Mouse (Mus musculus) lung, adult 2 months (tissue): Measurements from ENCODE around the gene Bace1. TPM values are rescaled to one million over a fixed set of nuclear protein-coding genes. Genes with fewer than 3 reads are reported as not detected.
A peak's percentile ranks its signal among the peaks of the same experiment; 100 is the strongest.

Source experiments
- DNase-seq: peaks from one replicate; pipeline ENCODE4 v3.0.0; 2022
- H3K4me1 ChIP-seq: fragments of 200-500 bp; 2 replicates; pipeline ENCODE4 v1.6.1; 2011; ENCODE audit warnings: low read length; ENCODE audit not compliant: control insufficient read depth, insufficient read depth
- H3K4me3 ChIP-seq: fragments of 200-500 bp; replicated peaks from 2 replicates; pipeline ENCODE3; 2011; ENCODE audit warnings: low read depth, mild to moderate bottlenecking, control low read depth, low read length; ENCODE audit errors: extremely low read depth
- CTCF ChIP-seq: fragments of 200-500 bp; IDR thresholded peaks from 2 replicates; pipeline ENCODE4 v1.5.1; 2011; ENCODE audit warnings: mild to moderate bottlenecking, low read length, control low read depth; ENCODE audit not compliant: insufficient read depth
- POLR2A ChIP-seq: fragments of 200-500 bp; IDR thresholded peaks from 2 replicates; pipeline ENCODE4 v1.6.1; 2011; ENCODE audit warnings: low read depth, mild to moderate bottlenecking, control low read depth, low read length, borderline replicate concordance; ENCODE audit errors: extremely low read depth
- WGBS: fragments of 180-500 bp; shearing (Covaris S2); methylation state at CpG from one replicate; pipeline ENCODE4 v1.1.7; 2018; 5-methylcytosine and 5-hydroxymethylcytosine counted together
- polyA plus RNA-seq: library from polyadenylated mRNA; depleted of rRNA; stranded (reverse); fragments of >200 nt; gene quantifications from 2 replicates; pipeline ENCODE4 v1.2.3, GENCODE M21; 2012; rRNA removed

The Bace1 gene
- polyA plus RNA-seq = 21.0 and 25.7 TPM in 2 replicates

GRCm38 (mm10) chr9:45838434-45839138 lies at the start of gene Bace1:
Gene Bace1 (plus strand): TSS chr9:45838580.
- peak; percentile 55 for DNase-seq
- under 1% methylated on average over 40 of the region's 40 CpGs for WGBS
- Histone ChIP-seq H3K4me1 (peaks cover 14% of the 10 kb centered on the region), H3K4me3 (peak within 1 kb of the TSS; percentile 69)
- TF ChIP-seq POLR2A = peak; percentile 69; the same call in 1 of the 2 replicates
- peak; percentile 18; the same call in 1 of the 2 replicates for TF ChIP-seq CTCF

DNA sequence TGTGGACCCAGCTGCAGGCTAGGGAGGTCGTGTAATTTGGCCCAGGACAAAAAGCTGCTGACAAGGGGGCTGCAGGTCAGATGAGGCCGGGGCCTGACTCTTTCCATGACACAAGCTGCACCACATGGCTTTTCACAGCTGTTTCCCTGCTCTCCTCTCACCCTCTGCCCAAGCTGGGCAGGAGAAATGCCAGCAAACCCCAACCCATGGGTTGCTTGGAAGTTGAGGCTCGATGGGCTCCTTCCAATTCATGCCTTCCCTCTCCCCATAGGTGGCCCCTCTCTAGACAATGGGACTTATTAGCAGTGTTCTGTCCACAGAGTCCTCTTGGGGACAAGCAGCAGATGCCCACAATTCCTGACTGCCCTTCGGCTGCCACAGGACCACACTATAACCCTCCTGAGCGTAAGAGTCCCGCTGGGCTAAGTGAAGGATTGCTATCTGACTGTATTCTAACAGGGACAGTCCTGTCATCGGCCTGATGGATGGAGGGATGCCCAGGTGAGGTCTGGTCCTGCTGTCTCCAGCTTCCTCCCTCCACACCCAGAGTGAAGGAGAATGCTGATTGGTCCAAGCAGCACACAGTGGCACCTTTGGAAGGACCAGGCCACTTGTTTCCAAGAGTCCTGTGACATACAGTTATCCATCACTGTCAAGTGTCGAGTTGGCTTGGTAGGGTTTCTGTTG lies 46.8 kb upstream of the Bace1 start:
- 73% methylated on average over 8 of the region's 8 CpGs for WGBS

GRCm38 (mm10) chr9:45792235-45792634 lies 46.1 kb upstream of the Bace1 start:
- 100% methylated on average over 1 of the region's 1 CpGs for WGBS
- no peak overlapping the region for H3K4me3 ChIP-seq
- H3K4me1 ChIP-seq = no peaks in the 10 kb centered on the region
- no peak for DNase-seq
- TF ChIP-seq CTCF (no peak), POLR2A (no peak)

More for the DNA sequence above, 46.8 kb upstream of the Bace1 start:
- Histone ChIP-seq H3K4me3 (no peak overlapping the region), H3K4me1 (no peaks in the 10 kb centered on the region)
- TF ChIP-seq POLR2A = no peak
- no peak for TF ChIP-seq CTCF
- no peak for DNase-seq

- no peak for DNase-seq
- TF ChIP-seq POLR2A = no peak
- 90% methylated on average over 6 of the region's 6 CpGs for WGBS
- Histone ChIP-seq H3K4me3 (no peak overlapping the region), H3K4me1 (no peaks in the 10 kb centered on the region)
Observed at GRCm38 (mm10) chr9:45793697-45794096, 44.7 kb upstream of the Bace1 start.

- Histone ChIP-seq H3K4me3 (no peak overlapping the region), H3K4me1 (no peaks in the 10 kb centered on the region)
- WGBS = 54% methylated on average over 5 of the region's 5 CpGs
- no peak for DNase-seq
- no peak for TF ChIP-seq POLR2A
- TF ChIP-seq CTCF = no peak
Observed at GRCm38 (mm10) chr9:45795722-45796121, 42.7 kb upstream of the Bace1 start.

GRCm38 (mm10) chr9:45797271-45797670 lies 41.1 kb upstream of the Bace1 start:
- DNase-seq = no peak
- Histone ChIP-seq H3K4me1 (no peaks in the 10 kb centered on the region), H3K4me3 (no peak overlapping the region)
- TF ChIP-seq POLR2A (no peak), CTCF (no peak)
- WGBS = 87% methylated on average over 3 of the region's 3 CpGs

DNA sequence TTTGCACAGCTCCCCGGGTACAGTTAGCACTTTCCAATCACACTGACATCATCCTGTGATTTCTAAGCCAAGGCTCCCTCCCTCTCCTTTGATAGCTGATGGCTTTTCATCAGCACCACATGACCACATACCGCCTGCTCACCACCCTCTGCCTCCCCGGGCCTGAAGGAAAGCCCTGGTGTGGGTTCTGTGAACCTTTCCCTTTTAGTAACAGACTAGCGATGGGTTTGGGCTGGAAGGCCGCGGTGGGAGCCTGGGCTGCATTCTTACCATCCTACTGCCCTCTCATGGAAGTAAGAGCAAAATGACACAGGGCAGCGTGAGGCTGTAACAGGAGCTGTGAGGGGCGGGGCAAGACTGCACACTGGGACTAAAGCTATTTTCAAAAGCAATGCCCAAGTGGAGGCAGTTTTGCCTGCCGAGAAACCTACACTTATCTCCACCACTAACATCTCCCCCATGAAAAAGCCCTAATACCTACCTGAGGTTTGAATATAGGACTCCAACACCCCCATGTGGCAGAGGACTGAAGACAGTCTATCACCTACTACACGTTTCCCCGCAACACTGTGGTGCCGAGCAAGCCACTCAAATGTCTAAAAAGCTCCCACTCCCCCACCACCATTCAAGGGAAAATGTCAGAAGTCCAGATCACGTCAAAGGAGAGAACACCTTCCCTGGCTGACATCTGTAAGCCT lies 39.8 kb upstream of the Bace1 start:
- DNase-seq = no peak
- no peaks in the 10 kb centered on the region for H3K4me1 ChIP-seq
- no peak overlapping the region for H3K4me3 ChIP-seq
- no peak for TF ChIP-seq POLR2A
- TF ChIP-seq CTCF = no peak; the same call in 1 of the 2 replicates
- WGBS = 35% methylated on average over 13 of the region's 13 CpGs

- DNase-seq = no peak
- TF ChIP-seq CTCF (no peak), POLR2A (no peak)
- Histone ChIP-seq H3K4me1 (no peaks in the 10 kb centered on the region), H3K4me3 (no peak overlapping the region)
- 84% methylated on average over 8 of the region's 8 CpGs for WGBS
Observed at GRCm38 (mm10) chr9:45799402-45799801, 39.0 kb upstream of the Bace1 start.

DNA sequence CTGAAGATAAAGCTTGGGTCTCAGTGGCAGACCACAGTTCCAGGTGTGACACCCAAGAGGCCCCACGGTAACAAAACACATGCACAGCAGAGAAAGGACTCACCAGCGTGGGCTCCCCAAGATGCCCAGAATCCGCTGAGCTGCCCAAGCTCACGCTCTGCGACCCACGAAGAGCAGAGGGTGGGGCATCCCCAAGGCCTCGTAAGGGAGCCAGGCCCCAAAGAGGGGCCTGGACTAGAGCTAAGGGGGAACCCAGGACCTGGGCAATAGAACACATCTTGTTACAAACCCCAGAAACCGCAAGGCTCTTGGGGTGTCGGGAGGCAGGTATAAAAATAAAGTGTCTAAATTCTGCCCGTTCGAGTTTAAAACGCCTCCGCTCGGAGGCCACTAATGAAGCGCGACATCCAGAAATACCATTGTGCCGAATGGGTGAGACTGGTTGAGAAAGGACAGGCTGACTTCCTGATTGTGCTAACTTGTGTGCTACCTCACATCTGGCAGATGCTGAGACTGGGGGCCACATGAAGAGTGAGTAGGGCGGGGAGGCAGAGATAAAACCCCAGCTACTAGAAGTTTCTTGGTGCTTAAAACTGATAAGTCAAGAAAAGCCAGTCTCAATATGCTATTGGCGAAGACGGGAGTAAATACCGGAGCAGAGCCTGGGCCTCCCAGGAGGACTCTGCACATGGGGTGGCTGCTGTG lies 35.2 kb upstream of the Bace1 start:
- no peak for TF ChIP-seq CTCF
- TF ChIP-seq POLR2A = no peak
- 90% methylated on average over 21 of the region's 21 CpGs for WGBS
- no peaks in the 10 kb centered on the region for H3K4me1 ChIP-seq
- DNase-seq = no peak
- H3K4me3 ChIP-seq = no peak overlapping the region
